Mouse (Mus musculus): ENCODE data around the gene Ahnak.

DNA sequence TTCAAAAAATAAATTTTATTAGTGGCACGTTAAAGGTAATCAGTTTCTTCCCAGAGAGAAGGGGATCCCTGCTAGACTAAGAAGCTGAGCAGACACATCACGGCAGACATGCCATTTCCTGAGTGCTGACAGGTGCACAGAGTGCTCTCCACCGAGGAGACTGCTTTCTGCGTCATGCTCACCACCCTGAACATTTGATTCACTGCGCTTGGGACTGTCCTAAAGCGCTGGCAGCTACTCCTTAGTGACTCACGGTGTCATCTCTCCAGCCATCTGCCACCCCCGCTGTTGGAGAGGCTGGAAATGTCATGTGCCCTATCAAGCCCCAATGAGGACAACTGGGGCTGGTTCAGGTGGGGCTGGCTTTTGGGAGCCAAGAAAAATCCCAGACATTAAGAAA lies 123.0 kb downstream of the Ahnak start:
- TF ChIP-seq CTCF (IDR thresholded peaks at IDR 0.05; ENCODE audit: insufficient read depth, low read depth, low read length) (no peak), POLR2A (IDR thresholded peaks at IDR 0.05; ENCODE audit: insufficient read depth, low read depth, low read length) (no peak)

Measured in olfactory bulb, adult 2 months (tissue).